Mouse (Mus musculus) midbrain, embryonic 13.5 days (tissue): ENCODE results near the gene Zbtb42. TPM values are rescaled to one million over a fixed set of nuclear protein-coding genes. Genes with fewer than 3 reads are reported as not detected.

Source experiments
- ATAC-seq: fragments of 200-750 bp; cut with Nextera tagmentation; 2 replicates; pipeline ENCODE4 v1.8.0; 2017; ENCODE audit warnings: mild to moderate bottlenecking, moderate TSS enrichment, moderate library complexity
- H3K27ac ChIP-seq: fragments of 300-500 bp; sonication (generic); 2 replicates; pipeline ENCODE4 v1.5.1; 2015; ENCODE audit warnings: inconsistent platforms, mild to moderate bottlenecking, moderate library complexity
- H3K27me3 ChIP-seq: fragments of 300-500 bp; sonication (generic); 2 replicates; pipeline ENCODE4 v1.6.1; 2015; ENCODE audit warnings: mild to moderate bottlenecking, inconsistent platforms
- H3K36me3 ChIP-seq: fragments of 300-500 bp; sonication (generic); 2 replicates; pipeline ENCODE4 v1.6.1; 2015; ENCODE audit warnings: mild to moderate bottlenecking, inconsistent platforms
- H3K4me1 ChIP-seq: fragments of 300-500 bp; sonication (generic); replicated peaks from 2 replicates; pipeline ENCODE4 v1.6.1; 2015; ENCODE audit warnings: inconsistent platforms
- H3K4me2 ChIP-seq: fragments of 300-500 bp; sonication (generic); replicated peaks from 2 replicates; pipeline ENCODE4 v1.6.1; 2015; ENCODE audit warnings: moderate library complexity, mild to moderate bottlenecking, inconsistent platforms
- H3K4me3 ChIP-seq: fragments of 300-500 bp; sonication (generic); replicated peaks from 2 replicates; pipeline ENCODE4 v1.5.1; 2015; ENCODE audit warnings: mild to moderate bottlenecking, inconsistent platforms
- H3K9ac ChIP-seq: fragments of 300-500 bp; sonication (generic); replicated peaks from 2 replicates; pipeline ENCODE4 v1.6.1; 2015; ENCODE audit warnings: mild to moderate bottlenecking, inconsistent platforms
- H3K9me3 ChIP-seq: fragments of 300-500 bp; sonication (generic); 2 replicates; pipeline ENCODE4 v1.6.1; 2016; ENCODE audit warnings: mild to moderate bottlenecking, inconsistent platforms
- WGBS: fragments of 180-500 bp; shearing (Covaris S2); methylation state at CpG from one replicate; pipeline ENCODE4 v1.1.7; 2015; 5-methylcytosine and 5-hydroxymethylcytosine counted together
- polyA plus RNA-seq: library from polyadenylated mRNA; unstranded; fragments of >200 nt; fragmentation: Nextera tagmentation; extraction: Ambion mirVana; gene quantifications from 2 replicates; pipeline ENCODE4 v1.2.1, GENCODE M21; 2015

The Zbtb42 gene
- 2.8 and 3.3 TPM in 2 replicates for polyA plus RNA-seq

- Histone ChIP-seq H3K9ac (peak within 1 kb of the TSS; percentile 66), H3K4me2 (peak within 1 kb of the TSS; percentile 93), H3K4me1 (peaks cover 39% of the 10 kb centered on the region), H3K4me3 (peak within 1 kb of the TSS; percentile 57), H3K9me3 (no peaks in the 10 kb centered on the region), H3K27me3 (peaks cover 46% of the 10 kb centered on the region), H3K36me3 (no peaks in the 10 kb centered on the region), H3K27ac (peak within 1 kb of the TSS; percentile 6; the same call in 1 of the 2 replicates)
- 0 out of 2 replicates have a peak, but pooled peaks have one; percentile 2 for ATAC-seq
- WGBS = under 1% methylated on average over 37 of the region's 60 CpGs
These were observed at the start of gene Zbtb42 for GRCm38 (mm10) chr12:112678555-112679026. TSS of gene Zbtb42 (plus strand) at chr12:112678828.

- H3K4me3 ChIP-seq = peak overlapping the region; percentile 15; the same call in 1 of the 2 replicates
- no peaks in the 10 kb centered on the region for H3K36me3 ChIP-seq
- WGBS = 35% methylated on average over 19 of the region's 19 CpGs
- H3K9me3 ChIP-seq = no peaks in the 10 kb centered on the region
- peak overlapping the region; percentile 47 for H3K4me2 ChIP-seq
- H3K4me1 ChIP-seq = peaks cover 11% of the 10 kb centered on the region
- H3K27ac ChIP-seq = no peak overlapping the region
- 0 out of 2 replicates have a peak overlapping the region, but pooled peaks have one; percentile 28 for H3K9ac ChIP-seq
- peak; percentile 68 for ATAC-seq
- no peaks in the 10 kb centered on the region for H3K27me3 ChIP-seq
These were observed 49.5 kb upstream of the Zbtb42 start for GRCm38 (mm10) chr12:112628928-112629721.

- H3K27me3 ChIP-seq = no peaks in the 10 kb centered on the region
- H3K4me3 ChIP-seq = no peak overlapping the region
- H3K27ac ChIP-seq = no peak overlapping the region
- no peak overlapping the region for H3K4me2 ChIP-seq
- peaks cover 11% of the 10 kb centered on the region for H3K4me1 ChIP-seq
- H3K9ac ChIP-seq = no peak overlapping the region
- no peak for ATAC-seq
- H3K9me3 ChIP-seq = no peaks in the 10 kb centered on the region
- no peaks in the 10 kb centered on the region for H3K36me3 ChIP-seq
- 96% methylated on average over 12 of the region's 12 CpGs for WGBS
These were observed 48.6 kb upstream of the Zbtb42 start for GRCm38 (mm10) chr12:112630029-112630428.

DNA sequence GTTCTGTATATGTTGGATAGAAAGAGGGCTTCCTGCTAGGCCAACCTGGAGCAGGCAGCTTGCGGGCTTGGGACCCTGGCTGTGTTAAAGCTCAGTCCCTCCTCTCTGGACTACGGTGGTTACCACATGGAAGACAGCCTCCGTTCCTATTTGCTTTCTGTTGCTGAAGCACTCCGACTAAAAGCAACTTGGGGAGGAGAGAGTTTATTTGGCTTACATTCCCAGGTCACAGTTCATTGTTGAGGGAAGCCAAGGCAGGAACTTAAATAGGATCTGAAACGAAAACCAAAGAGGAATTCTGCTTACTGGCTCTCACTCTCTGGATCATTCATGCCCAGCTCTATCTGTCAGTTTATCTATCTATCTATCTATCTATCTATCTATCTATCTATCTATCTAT lies 47.8 kb upstream of the Zbtb42 start:
- no peak overlapping the region for H3K4me2 ChIP-seq
- H3K27me3 ChIP-seq = no peaks in the 10 kb centered on the region
- H3K4me3 ChIP-seq = no peak overlapping the region
- peaks cover 11% of the 10 kb centered on the region for H3K4me1 ChIP-seq
- no peak overlapping the region for H3K9ac ChIP-seq
- 81% methylated on average over 5 of the region's 5 CpGs for WGBS
- no peak for ATAC-seq
- no peak overlapping the region for H3K27ac ChIP-seq
- no peaks in the 10 kb centered on the region for H3K36me3 ChIP-seq
- H3K9me3 ChIP-seq = no peaks in the 10 kb centered on the region

DNA sequence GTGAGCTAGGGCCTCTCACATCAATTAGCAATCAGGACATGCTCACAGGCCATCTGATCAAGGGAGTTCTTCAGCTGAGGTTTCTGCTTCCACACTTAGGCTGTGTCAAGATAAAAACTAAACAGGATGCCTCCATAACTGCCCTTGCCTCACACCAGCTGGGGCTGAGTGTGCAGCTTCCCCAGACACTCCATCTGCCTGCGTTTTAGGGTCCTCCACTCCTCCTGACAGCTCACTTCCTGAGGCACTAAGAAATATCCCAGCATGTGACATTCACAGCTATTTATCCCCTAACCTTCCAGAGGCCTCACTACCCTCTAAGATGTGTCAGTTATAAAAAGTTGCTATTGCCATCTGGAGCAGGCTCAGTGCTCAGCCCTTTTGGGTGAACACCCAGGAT lies 47.2 kb upstream of the Zbtb42 start:
- WGBS = 50% methylated on average over 1 of the region's 1 CpGs
- Histone ChIP-seq H3K27ac (no peak overlapping the region), H3K36me3 (no peaks in the 10 kb centered on the region), H3K4me3 (no peak overlapping the region), H3K9me3 (no peaks in the 10 kb centered on the region), H3K9ac (no peak overlapping the region), H3K4me2 (no peak overlapping the region), H3K4me1 (peaks cover 11% of the 10 kb centered on the region), H3K27me3 (no peaks in the 10 kb centered on the region)
- no peak for ATAC-seq

DNA sequence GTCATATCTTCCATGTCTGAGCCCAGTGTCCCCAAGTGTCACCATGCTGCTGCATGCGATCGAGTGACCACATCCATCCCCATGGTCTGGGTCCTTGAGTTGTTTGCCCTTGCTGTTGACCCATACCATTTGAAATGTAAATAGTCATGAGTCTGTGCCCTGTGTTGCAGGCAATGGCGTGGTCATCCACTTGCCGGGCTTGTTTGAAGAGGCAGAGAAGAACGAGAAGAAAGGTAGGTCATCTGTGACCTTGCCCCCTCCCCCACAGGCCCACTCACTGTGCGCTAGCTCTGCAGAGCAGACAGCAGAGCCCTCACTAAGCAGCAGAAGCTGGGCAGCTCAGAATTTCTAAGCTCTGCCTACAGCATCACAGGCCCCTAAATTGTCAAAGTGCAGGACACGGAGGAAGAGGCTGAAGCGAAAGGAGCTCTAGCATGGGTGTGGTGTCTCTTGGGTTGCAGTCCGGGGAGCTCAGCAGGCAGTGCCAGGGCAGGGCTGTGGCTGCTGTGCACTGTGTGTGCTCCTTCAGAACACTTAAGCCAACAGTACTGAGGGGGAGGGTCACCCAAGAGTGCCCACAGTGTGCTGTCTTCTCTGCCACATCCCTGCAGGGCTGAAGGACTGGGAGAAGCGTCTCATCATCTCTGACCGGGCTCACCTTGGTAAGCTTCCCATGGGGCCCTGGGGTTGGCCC lies 46.4 kb upstream of the Zbtb42 start:
- H3K4me2 ChIP-seq = no peak overlapping the region
- no peaks in the 10 kb centered on the region for H3K36me3 ChIP-seq
- H3K4me3 ChIP-seq = no peak overlapping the region
- H3K27me3 ChIP-seq = no peaks in the 10 kb centered on the region
- no peak overlapping the region for H3K9ac ChIP-seq
- no peak overlapping the region for H3K27ac ChIP-seq
- ATAC-seq = no peak
- no peaks in the 10 kb centered on the region for H3K9me3 ChIP-seq
- WGBS = 75% methylated on average over 11 of the region's 11 CpGs
- peaks cover 11% of the 10 kb centered on the region for H3K4me1 ChIP-seq

- Histone ChIP-seq H3K36me3 (no peaks in the 10 kb centered on the region), H3K9me3 (no peaks in the 10 kb centered on the region), H3K4me3 (no peak overlapping the region), H3K4me1 (peaks cover 11% of the 10 kb centered on the region), H3K4me2 (no peak overlapping the region), H3K27ac (no peak overlapping the region), H3K9ac (no peak overlapping the region), H3K27me3 (no peaks in the 10 kb centered on the region)
- WGBS = 92% methylated on average over 5 of the region's 5 CpGs
- ATAC-seq = no peak
These were observed 45.7 kb upstream of the Zbtb42 start for GRCm38 (mm10) chr12:112632907-112633306.

- ATAC-seq = no peak
- no peaks in the 10 kb centered on the region for H3K9me3 ChIP-seq
- no peak overlapping the region for H3K27ac ChIP-seq
- 74% methylated on average over 9 of the region's 9 CpGs for WGBS
- no peak overlapping the region for H3K9ac ChIP-seq
- peaks cover 8% of the 10 kb centered on the region for H3K4me1 ChIP-seq
- H3K4me3 ChIP-seq = no peak overlapping the region
- H3K4me2 ChIP-seq = no peak overlapping the region
- no peaks in the 10 kb centered on the region for H3K36me3 ChIP-seq
- H3K27me3 ChIP-seq = no peaks in the 10 kb centered on the region
These were observed 44.9 kb upstream of the Zbtb42 start for GRCm38 (mm10) chr12:112633686-112634085.

- Histone ChIP-seq H3K27ac (no peak overlapping the region), H3K4me1 (no peaks in the 10 kb centered on the region), H3K36me3 (no peaks in the 10 kb centered on the region), H3K4me2 (no peak overlapping the region), H3K9me3 (no peaks in the 10 kb centered on the region), H3K4me3 (no peak overlapping the region), H3K27me3 (no peaks in the 10 kb centered on the region), H3K9ac (no peak overlapping the region)
- WGBS = 85% methylated on average over 10 of the region's 10 CpGs
- ATAC-seq = no peak
These were observed 39.1 kb upstream of the Zbtb42 start for GRCm38 (mm10) chr12:112639526-112639925.

DNA sequence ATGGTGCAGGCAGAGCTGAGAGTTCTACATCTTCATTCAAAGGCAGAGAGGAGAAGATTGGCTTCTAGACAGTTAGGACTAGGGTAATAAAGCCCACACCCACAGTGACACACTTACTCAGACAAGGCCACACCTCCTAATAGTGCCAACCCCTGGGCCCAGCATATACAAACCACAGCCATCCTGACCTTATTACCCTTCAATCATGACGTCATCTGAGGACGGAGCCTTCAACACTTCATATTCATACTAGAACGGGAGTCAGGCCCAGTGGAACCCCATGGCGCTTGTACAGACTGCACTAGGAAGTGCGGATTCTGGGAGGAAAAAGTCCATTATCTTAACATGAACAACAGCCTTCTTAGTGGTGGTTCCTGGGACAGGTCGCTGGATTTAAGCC lies 35.5 kb upstream of the Zbtb42 start:
- Histone ChIP-seq H3K27ac (no peak overlapping the region), H3K36me3 (peaks cover 9% of the 10 kb centered on the region), H3K27me3 (no peaks in the 10 kb centered on the region), H3K4me3 (no peak overlapping the region), H3K4me1 (peaks cover 19% of the 10 kb centered on the region), H3K9ac (no peak overlapping the region), H3K4me2 (no peak overlapping the region), H3K9me3 (no peaks in the 10 kb centered on the region)
- 95% methylated on average over 6 of the region's 6 CpGs for WGBS
- ATAC-seq = no peak

DNA sequence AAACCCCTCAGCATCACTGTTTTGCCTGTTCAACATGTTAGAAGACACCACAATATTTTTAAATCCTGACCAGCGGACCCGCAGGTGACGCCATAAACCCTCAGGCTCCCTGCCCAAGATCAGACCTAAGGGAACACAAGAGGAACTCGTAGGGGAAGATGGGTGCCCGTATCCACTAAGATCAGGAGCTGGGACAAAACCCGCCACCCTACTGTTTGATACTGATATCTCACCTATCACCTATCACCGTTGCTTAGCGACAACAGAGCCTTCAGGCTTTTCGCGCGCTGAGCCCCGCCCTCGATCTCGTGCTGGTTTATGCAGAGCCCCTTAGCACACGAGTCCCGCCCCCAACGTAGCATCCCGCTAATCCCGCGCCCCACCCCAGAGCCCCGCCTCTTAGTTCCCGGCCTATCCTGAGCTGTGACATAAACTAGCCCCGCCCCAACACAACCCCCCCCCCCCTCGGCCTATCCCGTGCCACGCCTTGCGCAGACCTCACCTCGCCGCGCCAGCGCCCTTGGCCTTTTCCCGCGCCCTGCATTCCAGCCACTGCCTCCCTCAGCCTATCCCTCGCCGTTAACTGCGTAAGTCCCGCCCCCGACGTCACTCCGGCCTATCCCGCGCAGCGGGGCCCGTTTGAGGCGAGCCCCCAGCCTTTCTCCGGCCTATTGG lies 34.3 kb upstream of the Zbtb42 start, which contains the start of gene Siva1:
Siva1 (plus strand) TSS at position 500 of the 675 bp plus-strand sequence.
- Histone ChIP-seq H3K9ac (peak within 1 kb of the TSS; percentile 73), H3K4me1 (peaks cover 19% of the 10 kb centered on the region), H3K36me3 (peaks cover 20% of the 10 kb centered on the region), H3K4me3 (peak within 1 kb of the TSS; percentile 58), H3K9me3 (no peaks in the 10 kb centered on the region), H3K27me3 (no peaks in the 10 kb centered on the region), H3K27ac (peak within 1 kb of the TSS; percentile 88), H3K4me2 (peak within 1 kb of the TSS; percentile 76)
- WGBS = 1% methylated on average over 45 of the region's 46 CpGs
- ATAC-seq = peak; percentile 98
